Mouse (Mus musculus): ENCODE measurements around the gene Adgrv1.

GRCm38 (mm10) chr13:81072214-81072613 is 560.7 kb downstream of the Adgrv1 start:
- TF ChIP-seq CTCF (IDR thresholded peaks at IDR 0.05; ENCODE audit: low read depth) (no peak), EP300 (optimal IDR thresholded peaks at IDR 0.05) (no peak)

Measured in stomach, postnatal 0 days (tissue).